Mouse (Mus musculus): Measurements from ENCODE around the gene Olfr187. TPM values are rescaled to one million over a fixed set of nuclear protein-coding genes. Genes with fewer than 3 reads are reported as not detected.
"Not testable (repeated sequence)": the region's sequence is repeated elsewhere in the genome, so short reads cannot be mapped to it uniquely, and the experiment has no call there.

Gene Olfr187
- total RNA-seq (2014; rRNA removed), result not detected in 2 replicates
- not detected in 2 replicates for polyA plus RNA-seq (2015; fragmentation: Nextera tagmentation; extraction: Ambion mirVana)

GRCm38 (mm10) chr16:59039710-59040109, at the start of gene Olfr187:
TSS of gene Olfr187 (minus strand) at chr16:59039767.
- no peaks in the 10 kb centered on the region for H3K4me1 ChIP-seq (ENCODE audit: insufficient read depth, low read length)
- H3K4me2 ChIP-seq (ENCODE audit: low read depth, low read length, poor library complexity, severe bottlenecking), result no peak within 1 kb of the TSS
- no peak within 1 kb of the TSS for H3K27ac ChIP-seq (ENCODE audit: low read depth, low read length)
- WGBS, result 90% methylated on average over 7 of the region's 7 CpGs
- H3K36me3 ChIP-seq (ENCODE audit: insufficient read depth, low read length), result no peaks in the 10 kb centered on the region
- H3K4me3 ChIP-seq (ENCODE audit: low read depth, low read length), result no peak within 1 kb of the TSS
- no peaks in the 10 kb centered on the region for H3K9me3 ChIP-seq (ENCODE audit: low read length)
- no peak within 1 kb of the TSS for H3K9ac ChIP-seq (replicated peaks; ENCODE audit: low read length, poor library complexity, severe bottlenecking)
- no peaks in the 10 kb centered on the region for H3K27me3 ChIP-seq (ENCODE audit: insufficient read depth, low read length)
- ATAC-seq (ENCODE audit: low FRiP score), result no peak
- no peak for TF ChIP-seq CTCF (IDR thresholded peaks at IDR 0.05)
- DNase-seq (ENCODE audit: low spot score), result no peak

- not testable (repeated sequence) for H3K4me3 ChIP-seq (ENCODE audit: low read depth, low read length); H3K4me1 ChIP-seq (ENCODE audit: insufficient read depth, low read length); H3K9me3 ChIP-seq (ENCODE audit: low read length); H3K4me2 ChIP-seq (ENCODE audit: low read depth, low read length, poor library complexity, severe bottlenecking); DNase-seq (ENCODE audit: low spot score); H3K36me3 ChIP-seq (ENCODE audit: insufficient read depth, low read length); H3K27me3 ChIP-seq (ENCODE audit: insufficient read depth, low read length); H3K9ac ChIP-seq (replicated peaks; ENCODE audit: low read length, poor library complexity, severe bottlenecking); H3K27ac ChIP-seq (ENCODE audit: low read depth, low read length); ATAC-seq (ENCODE audit: low FRiP score)
- WGBS, result 79% methylated on average over 2 of the region's 2 CpGs
Measured at GRCm38 (mm10) chr16:59081113-59081512, 41.5 kb upstream of the Olfr187 start.

GRCm38 (mm10) chr16:59077905-59078304, 38.3 kb upstream of the Olfr187 start, which contains the start of gene Olfr190:
TSS of gene Olfr190 (minus strand) at chr16:59078005.
- Histone ChIP-seq H3K27ac (ENCODE audit: low read depth, low read length) (no peak within 1 kb of the TSS), H3K36me3 (ENCODE audit: insufficient read depth, low read length) (no peaks in the 10 kb centered on the region), H3K9me3 (ENCODE audit: low read length) (no peaks in the 10 kb centered on the region), H3K4me1 (ENCODE audit: insufficient read depth, low read length) (no peaks in the 10 kb centered on the region), H3K4me3 (ENCODE audit: low read depth, low read length) (no peak within 1 kb of the TSS), H3K9ac (replicated peaks; ENCODE audit: low read length, poor library complexity, severe bottlenecking) (no peak within 1 kb of the TSS), H3K4me2 (ENCODE audit: low read depth, low read length, poor library complexity, severe bottlenecking) (no peak within 1 kb of the TSS), H3K27me3 (ENCODE audit: insufficient read depth, low read length) (no peaks in the 10 kb centered on the region)
- 91% methylated on average over 5 of the region's 5 CpGs for WGBS
- ATAC-seq (ENCODE audit: low FRiP score), result no peak
- no peak for TF ChIP-seq CTCF (IDR thresholded peaks at IDR 0.05)
- DNase-seq (ENCODE audit: low spot score), result no peak

- no peak for TF ChIP-seq CTCF (IDR thresholded peaks at IDR 0.05)
- ATAC-seq (ENCODE audit: low FRiP score), result no peak
- Histone ChIP-seq H3K9ac (replicated peaks; ENCODE audit: low read length, poor library complexity, severe bottlenecking) (no peak overlapping the region), H3K36me3 (ENCODE audit: insufficient read depth, low read length) (no peaks in the 10 kb centered on the region), H3K4me2 (ENCODE audit: low read depth, low read length, poor library complexity, severe bottlenecking) (no peak overlapping the region), H3K27me3 (ENCODE audit: insufficient read depth, low read length) (no peaks in the 10 kb centered on the region), H3K4me1 (ENCODE audit: insufficient read depth, low read length) (no peaks in the 10 kb centered on the region), H3K4me3 (ENCODE audit: low read depth, low read length) (no peak overlapping the region), H3K9me3 (ENCODE audit: low read length) (no peaks in the 10 kb centered on the region), H3K27ac (ENCODE audit: low read depth, low read length) (no peak overlapping the region)
- WGBS, result 88% methylated on average over 1 of the region's 1 CpGs
- DNase-seq (ENCODE audit: low spot score), result no peak
Measured at GRCm38 (mm10) chr16:59073520-59073919, 34.0 kb upstream of the Olfr187 start.

GRCm38 (mm10) chr16:59071755-59072154, 32.2 kb upstream of the Olfr187 start:
- no peak overlapping the region for H3K9ac ChIP-seq (replicated peaks; ENCODE audit: low read length, poor library complexity, severe bottlenecking)
- no peak overlapping the region for H3K4me3 ChIP-seq (ENCODE audit: low read depth, low read length)
- DNase-seq (ENCODE audit: low spot score) (no peak), ATAC-seq (ENCODE audit: low FRiP score) (no peak)
- no peaks in the 10 kb centered on the region for H3K9me3 ChIP-seq (ENCODE audit: low read length)
- no peaks in the 10 kb centered on the region for H3K36me3 ChIP-seq (ENCODE audit: insufficient read depth, low read length)
- H3K27ac ChIP-seq (ENCODE audit: low read depth, low read length), result no peak overlapping the region
- no peaks in the 10 kb centered on the region for H3K27me3 ChIP-seq (ENCODE audit: insufficient read depth, low read length)
- no peaks in the 10 kb centered on the region for H3K4me1 ChIP-seq (ENCODE audit: insufficient read depth, low read length)
- no peak for TF ChIP-seq CTCF (IDR thresholded peaks at IDR 0.05)
- no peak overlapping the region for H3K4me2 ChIP-seq (ENCODE audit: low read depth, low read length, poor library complexity, severe bottlenecking)

GRCm38 (mm10) chr16:59062411-59062810, 22.8 kb upstream of the Olfr187 start:
- H3K4me1 ChIP-seq (ENCODE audit: insufficient read depth, low read length); ATAC-seq (ENCODE audit: low FRiP score); H3K4me2 ChIP-seq (ENCODE audit: low read depth, low read length, poor library complexity, severe bottlenecking); H3K9ac ChIP-seq (replicated peaks; ENCODE audit: low read length, poor library complexity, severe bottlenecking); H3K27me3 ChIP-seq (ENCODE audit: insufficient read depth, low read length); H3K36me3 ChIP-seq (ENCODE audit: insufficient read depth, low read length); H3K9me3 ChIP-seq (ENCODE audit: low read length); H3K27ac ChIP-seq (ENCODE audit: low read depth, low read length); H3K4me3 ChIP-seq (ENCODE audit: low read depth, low read length): not testable (repeated sequence)
- 72% methylated on average over 3 of the region's 3 CpGs for WGBS
- DNase-seq (ENCODE audit: low spot score), result peak; percentile 26

- not testable (repeated sequence) for H3K27ac ChIP-seq (ENCODE audit: low read depth, low read length); ATAC-seq (ENCODE audit: low FRiP score); H3K36me3 ChIP-seq (ENCODE audit: insufficient read depth, low read length); H3K27me3 ChIP-seq (ENCODE audit: insufficient read depth, low read length); H3K4me3 ChIP-seq (ENCODE audit: low read depth, low read length); H3K9me3 ChIP-seq (ENCODE audit: low read length); DNase-seq (ENCODE audit: low spot score); H3K4me2 ChIP-seq (ENCODE audit: low read depth, low read length, poor library complexity, severe bottlenecking); H3K9ac ChIP-seq (replicated peaks; ENCODE audit: low read length, poor library complexity, severe bottlenecking); H3K4me1 ChIP-seq (ENCODE audit: insufficient read depth, low read length)
- WGBS, result 96% methylated on average over 2 of the region's 2 CpGs
Measured at GRCm38 (mm10) chr16:59049286-59049685, 9.7 kb upstream of the Olfr187 start.
